Mouse (Mus musculus) embryonic facial prominence, embryonic 14.5 days (tissue): ENCODE measurements around the gene Kcnip4. TPM values are rescaled to one million over a fixed set of nuclear protein-coding genes. Genes with fewer than 3 reads are reported as not detected.
A peak's percentile ranks its signal among the peaks of the same experiment; 100 is the strongest.

Experiments used
- ATAC-seq: fragments of 200-750 bp; cut with Nextera tagmentation; 2 replicates; pipeline ENCODE4 v1.8.0; 2017; ENCODE audit warnings: low read depth, moderate number of reproducible peaks, moderate TSS enrichment
- DNase-seq: peaks from one replicate; pipeline ENCODE4 v3.0.0-alpha.2; 2015; ENCODE audit warnings: low spot score
- H3K27ac ChIP-seq: fragments of 300-500 bp; sonication (generic); replicated peaks from 2 replicates; pipeline ENCODE4 v1.5.1; 2014; ENCODE audit warnings: low read depth, mild to moderate bottlenecking, low read length, moderate library complexity
- H3K27me3 ChIP-seq: fragments of 300-500 bp; sonication (generic); replicated peaks from 2 replicates; pipeline ENCODE4 v1.6.1; 2014; ENCODE audit warnings: low read length; ENCODE audit not compliant: control insufficient read depth, insufficient read depth
- H3K36me3 ChIP-seq: fragments of 300-500 bp; sonication (generic); 2 replicates; pipeline ENCODE4 v1.6.1; 2014; ENCODE audit warnings: low read length, mixed read lengths; ENCODE audit not compliant: control insufficient read depth, insufficient read depth
- H3K4me1 ChIP-seq: fragments of 300-500 bp; sonication (generic); 2 replicates; pipeline ENCODE4 v1.6.1; 2014; ENCODE audit warnings: antibody characterized with exemption, low read length; ENCODE audit not compliant: control insufficient read depth, insufficient read depth
- H3K4me2 ChIP-seq: fragments of 300-500 bp; sonication (generic); 2 replicates; pipeline ENCODE4 v1.6.1; 2014; ENCODE audit warnings: low read depth, mild to moderate bottlenecking, low read length, moderate library complexity, mixed read lengths
- H3K4me3 ChIP-seq: fragments of 300-500 bp; sonication (generic); 2 replicates; pipeline ENCODE4 v1.5.1; 2014; ENCODE audit warnings: low read depth, mild to moderate bottlenecking, low read length
- H3K9ac ChIP-seq: fragments of 300-500 bp; sonication (generic); 2 replicates; pipeline ENCODE4 v1.6.1; 2014; ENCODE audit warnings: low read depth, mild to moderate bottlenecking, low read length, moderate library complexity, mixed read lengths
- H3K9me3 ChIP-seq: fragments of 300-500 bp; sonication (generic); 2 replicates; pipeline ENCODE4 v1.6.1; 2016; ENCODE audit warnings: low read length; ENCODE audit not compliant: control insufficient read depth
- WGBS: fragments of 180-500 bp; shearing (Covaris S2); extraction: QIAGEN DNeasy Blood & Tissue Kit; methylation state at CpG from one replicate; pipeline ENCODE4 v1.1.7; 2014; 5-methylcytosine and 5-hydroxymethylcytosine counted together
- polyA plus RNA-seq: library from polyadenylated mRNA; unstranded; fragments of >200 nt; fragmentation: Nextera tagmentation; extraction: Ambion mirVana; gene quantifications from 2 replicates; pipeline ENCODE4 v1.2.1, GENCODE M21; 2014

Kcnip4 gene
- polyA plus RNA-seq, 1 experiment from 2014 or later = 2.9 TPM

DNA sequence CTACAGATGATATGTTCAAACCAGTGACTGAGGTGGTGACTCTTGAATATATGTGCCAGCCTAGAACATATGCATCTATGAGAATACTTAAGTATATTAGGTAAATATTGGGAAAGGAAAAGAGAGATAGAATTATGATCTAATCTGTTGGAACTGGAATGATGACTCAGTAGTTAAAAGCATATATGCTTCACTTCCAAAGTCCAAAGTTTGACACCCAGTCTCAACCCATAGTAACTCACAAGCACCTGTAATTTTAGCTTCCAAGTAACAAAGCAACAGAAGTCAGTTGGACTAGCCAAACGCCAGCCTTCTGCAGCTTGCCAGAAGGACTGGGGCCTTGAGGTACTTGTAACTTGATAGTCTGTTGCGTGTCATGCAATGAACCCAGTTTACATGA lies 1041.6 kb downstream of the Kcnip4 start:
- no peak overlapping the region for H3K27ac ChIP-seq
- no peak overlapping the region for H3K9ac ChIP-seq
- H3K4me1 ChIP-seq = no peaks in the 10 kb centered on the region
- no peak overlapping the region for H3K4me3 ChIP-seq
- H3K9me3 ChIP-seq = no peaks in the 10 kb centered on the region
- no peak for ATAC-seq
- H3K4me2 ChIP-seq = no peak overlapping the region
- DNase-seq = no peak
- no peaks in the 10 kb centered on the region for H3K36me3 ChIP-seq
- WGBS = 66% methylated on average over 2 of the region's 2 CpGs
- H3K27me3 ChIP-seq = no peaks in the 10 kb centered on the region

- no peak overlapping the region for H3K4me2 ChIP-seq
- H3K9me3 ChIP-seq = no peaks in the 10 kb centered on the region
- H3K27me3 ChIP-seq = no peaks in the 10 kb centered on the region
- ATAC-seq (no peak), DNase-seq (no peak)
- H3K9ac ChIP-seq = no peak overlapping the region
- WGBS = 67% methylated on average over 2 of the region's 2 CpGs
- no peak overlapping the region for H3K27ac ChIP-seq
- no peaks in the 10 kb centered on the region for H3K36me3 ChIP-seq
- H3K4me3 ChIP-seq = no peak overlapping the region
- no peaks in the 10 kb centered on the region for H3K4me1 ChIP-seq
Observed at GRCm38 (mm10) chr5:48460221-48460620, 1064.5 kb downstream of the Kcnip4 start.

GRCm38 (mm10) chr5:48448888-48449287 lies 1075.8 kb downstream of the Kcnip4 start:
- no peaks in the 10 kb centered on the region for H3K4me1 ChIP-seq
- no peaks in the 10 kb centered on the region for H3K36me3 ChIP-seq
- DNase-seq = no peak
- ATAC-seq = no peak
- H3K27ac ChIP-seq = no peak overlapping the region
- 52% methylated on average over 1 of the region's 1 CpGs for WGBS
- no peak overlapping the region for H3K4me3 ChIP-seq
- H3K9ac ChIP-seq = no peak overlapping the region
- no peaks in the 10 kb centered on the region for H3K27me3 ChIP-seq
- H3K4me2 ChIP-seq = no peak overlapping the region
- H3K9me3 ChIP-seq = no peaks in the 10 kb centered on the region

DNA sequence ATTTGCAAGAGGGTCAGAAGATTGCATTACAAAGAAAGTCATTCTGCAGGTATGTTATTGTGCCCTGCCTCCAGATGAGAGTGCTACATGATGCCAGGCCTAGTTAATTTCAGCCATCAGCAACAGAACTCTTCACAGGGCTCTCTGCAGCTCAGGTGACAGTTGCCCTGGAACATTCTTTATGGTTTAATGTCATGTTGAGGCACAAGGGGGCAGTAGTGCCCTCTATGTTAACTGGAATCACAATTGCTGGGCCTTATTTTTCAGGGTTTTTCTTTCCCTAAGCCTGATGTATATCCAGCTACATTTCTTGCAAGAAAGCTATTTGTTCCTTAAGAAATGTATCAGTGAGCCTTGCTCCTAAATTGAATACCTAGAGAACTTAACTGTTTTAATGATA lies 1094.2 kb downstream of the Kcnip4 start:
- DNase-seq = peak; percentile 70
- ATAC-seq = peak; percentile 44; the same call in 1 of the 2 replicates
- Histone ChIP-seq H3K4me1 (no peaks in the 10 kb centered on the region), H3K4me3 (no peak overlapping the region), H3K4me2 (no peak overlapping the region), H3K27ac (no peak overlapping the region), H3K27me3 (no peaks in the 10 kb centered on the region), H3K9me3 (no peaks in the 10 kb centered on the region), H3K36me3 (no peaks in the 10 kb centered on the region), H3K9ac (no peak overlapping the region)

DNA sequence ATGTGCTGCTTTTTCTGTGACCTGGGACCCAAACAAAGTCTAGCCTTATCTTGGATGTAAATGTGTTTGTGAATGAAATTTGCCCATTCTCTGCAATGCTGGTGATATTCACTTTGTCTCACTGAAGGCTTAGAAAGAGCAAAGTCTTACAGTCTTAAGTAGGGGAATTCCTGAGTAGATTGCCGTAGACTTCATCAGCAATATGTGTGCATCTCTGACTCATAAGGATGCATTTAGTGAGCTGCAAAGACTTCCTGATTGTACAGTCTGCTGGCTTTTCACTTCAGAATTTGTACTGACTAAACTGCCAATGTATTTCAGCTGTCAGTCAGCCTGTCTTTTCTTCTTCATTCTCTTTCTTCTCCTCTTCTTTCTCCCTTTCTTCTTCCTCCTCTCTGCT lies 1102.8 kb downstream of the Kcnip4 start:
- 88% methylated on average over 1 of the region's 1 CpGs for WGBS

DNA sequence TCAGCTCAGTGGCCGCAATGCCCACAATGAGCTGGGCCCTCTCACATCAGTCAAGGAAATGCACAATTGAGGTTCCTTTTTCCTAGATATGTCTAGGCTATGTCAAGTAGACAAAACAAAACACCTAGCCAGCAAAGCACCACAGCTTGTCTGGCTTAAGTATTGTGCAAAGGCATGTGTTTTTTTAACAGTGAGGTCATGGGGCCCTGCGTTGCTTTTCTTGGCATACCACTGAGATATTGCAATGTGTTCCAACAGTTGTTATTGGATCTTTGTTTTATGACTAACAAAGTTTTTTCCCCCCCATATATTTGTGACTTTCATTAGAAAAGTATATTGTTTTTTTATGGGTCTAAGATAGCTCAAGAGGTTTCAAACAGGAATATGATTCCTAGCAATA lies 1105.0 kb downstream of the Kcnip4 start:
- 80% methylated on average over 2 of the region's 2 CpGs for WGBS
- H3K27me3 ChIP-seq = no peaks in the 10 kb centered on the region
- no peaks in the 10 kb centered on the region for H3K9me3 ChIP-seq
- no peak for DNase-seq
- no peak overlapping the region for H3K4me3 ChIP-seq
- H3K27ac ChIP-seq = no peak overlapping the region
- H3K9ac ChIP-seq = no peak overlapping the region
- no peaks in the 10 kb centered on the region for H3K36me3 ChIP-seq
- no peak for ATAC-seq
- no peak overlapping the region for H3K4me2 ChIP-seq
- H3K4me1 ChIP-seq = no peaks in the 10 kb centered on the region

More for the DNA sequence above, 1102.8 kb downstream of the Kcnip4 start:
- DNase-seq (no peak), ATAC-seq (no peak)
- Histone ChIP-seq H3K9me3 (no peaks in the 10 kb centered on the region), H3K27me3 (no peaks in the 10 kb centered on the region), H3K4me3 (no peak overlapping the region), H3K27ac (no peak overlapping the region), H3K36me3 (no peaks in the 10 kb centered on the region), H3K9ac (no peak overlapping the region), H3K4me1 (no peaks in the 10 kb centered on the region), H3K4me2 (no peak overlapping the region)

DNA sequence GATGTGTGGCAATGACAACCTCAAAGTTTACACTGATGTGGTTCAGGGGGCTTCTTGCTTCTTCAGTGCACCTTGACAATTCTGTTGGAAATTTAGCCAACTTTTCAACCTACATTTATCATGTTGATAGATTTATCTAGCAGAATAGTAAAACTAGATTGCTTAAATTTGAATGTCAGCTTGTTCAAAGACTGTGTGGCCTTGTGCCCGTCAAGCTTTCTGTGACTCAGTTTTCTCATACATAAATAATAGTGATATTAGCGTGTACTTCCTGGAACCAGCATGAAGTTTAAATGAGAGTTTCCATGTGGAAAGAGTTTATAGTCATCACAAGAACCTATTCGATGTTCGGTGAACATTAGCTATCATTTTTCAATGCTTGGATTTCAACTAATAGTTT lies 1112.4 kb downstream of the Kcnip4 start:
- Histone ChIP-seq H3K27ac (no peak overlapping the region), H3K4me2 (no peak overlapping the region), H3K27me3 (no peaks in the 10 kb centered on the region), H3K9ac (no peak overlapping the region), H3K9me3 (no peaks in the 10 kb centered on the region), H3K36me3 (no peaks in the 10 kb centered on the region), H3K4me3 (no peak overlapping the region), H3K4me1 (no peaks in the 10 kb centered on the region)
- ATAC-seq = no peak
- 94% methylated on average over 4 of the region's 4 CpGs for WGBS
- DNase-seq = no peak

- Histone ChIP-seq H3K9ac (no peak overlapping the region), H3K4me3 (no peak overlapping the region), H3K9me3 (no peaks in the 10 kb centered on the region), H3K4me2 (no peak overlapping the region), H3K27me3 (no peaks in the 10 kb centered on the region), H3K4me1 (no peaks in the 10 kb centered on the region), H3K36me3 (no peaks in the 10 kb centered on the region), H3K27ac (no peak overlapping the region)
- WGBS = 50% methylated on average over 4 of the region's 4 CpGs
- no peak for DNase-seq
- no peak for ATAC-seq
Observed at GRCm38 (mm10) chr5:48411462-48411861, 1113.2 kb downstream of the Kcnip4 start.

GRCm38 (mm10) chr5:48410348-48410747 lies 1114.4 kb downstream of the Kcnip4 start:
- no peaks in the 10 kb centered on the region for H3K9me3 ChIP-seq
- DNase-seq = no peak
- WGBS = 62% methylated on average over 5 of the region's 5 CpGs

More at GRCm38 (mm10) chr5:48410348-48410747, 1114.4 kb downstream of the Kcnip4 start:
- Histone ChIP-seq H3K4me1 (no peaks in the 10 kb centered on the region), H3K4me2 (no peak overlapping the region), H3K4me3 (no peak overlapping the region), H3K9ac (no peak overlapping the region), H3K27me3 (no peaks in the 10 kb centered on the region), H3K36me3 (no peaks in the 10 kb centered on the region), H3K27ac (no peak overlapping the region)
- ATAC-seq = no peak
